Mouse (Mus musculus) hindbrain, embryonic 15.5 days (tissue): ENCODE results near the gene Ankrd65. TPM values are rescaled to one million over a fixed set of nuclear protein-coding genes. Genes with fewer than 3 reads are reported as not detected.
"Not testable (repeated sequence)": the region's sequence is repeated elsewhere in the genome, so short reads cannot be mapped to it uniquely, and the experiment has no call there.

Experiments
- ATAC-seq: fragments of 200-750 bp; cut with Nextera tagmentation; 2 replicates; pipeline ENCODE4 v1.8.0; 2017; ENCODE audit warnings: low read depth, moderate number of reproducible peaks, moderate TSS enrichment; ENCODE audit not compliant: low FRiP score
- H3K27ac ChIP-seq: fragments of 300-500 bp; sonication (generic); replicated peaks from 2 replicates; pipeline ENCODE4 v1.5.1; 2015; ENCODE audit warnings: mild to moderate bottlenecking, inconsistent platforms
- H3K27me3 ChIP-seq: fragments of 300-500 bp; sonication (generic); 2 replicates; pipeline ENCODE4 v1.6.1; 2015; ENCODE audit warnings: control low read depth, inconsistent platforms
- H3K36me3 ChIP-seq: fragments of 300-500 bp; sonication (generic); 2 replicates; pipeline ENCODE4 v1.6.1; 2015; ENCODE audit warnings: control low read depth, inconsistent platforms
- H3K4me1 ChIP-seq: fragments of 300-500 bp; sonication (generic); replicated peaks from 2 replicates; pipeline ENCODE4 v1.6.1; 2015; ENCODE audit warnings: control low read depth, inconsistent platforms
- H3K4me2 ChIP-seq: fragments of 300-500 bp; sonication (generic); 2 replicates; pipeline ENCODE4 v1.6.1; 2015; ENCODE audit warnings: moderate library complexity, mild to moderate bottlenecking, inconsistent platforms
- H3K4me3 ChIP-seq: fragments of 300-500 bp; sonication (generic); 2 replicates; pipeline ENCODE4 v1.5.1; 2015; ENCODE audit warnings: mild to moderate bottlenecking, inconsistent platforms
- H3K9ac ChIP-seq: fragments of 300-500 bp; sonication (generic); 2 replicates; pipeline ENCODE4 v1.6.1; 2015; ENCODE audit warnings: inconsistent platforms
- H3K9me3 ChIP-seq: fragments of 300-500 bp; sonication (generic); 2 replicates; pipeline ENCODE4 v1.6.1; 2016; ENCODE audit warnings: control low read depth, inconsistent platforms
- WGBS: fragments of 180-500 bp; shearing (Covaris S2); methylation state at CpG from one replicate; pipeline ENCODE4 v1.1.7; 2015; 5-methylcytosine and 5-hydroxymethylcytosine counted together
- polyA plus RNA-seq: library from polyadenylated mRNA; unstranded; fragments of >200 nt; fragmentation: Nextera tagmentation; extraction: Ambion mirVana; gene quantifications from 2 replicates; pipeline ENCODE4 v1.2.1, GENCODE M21; 2015

Gene Ankrd65
- polyA plus RNA-seq, 1 experiment from 2014 or later, result not detected

DNA sequence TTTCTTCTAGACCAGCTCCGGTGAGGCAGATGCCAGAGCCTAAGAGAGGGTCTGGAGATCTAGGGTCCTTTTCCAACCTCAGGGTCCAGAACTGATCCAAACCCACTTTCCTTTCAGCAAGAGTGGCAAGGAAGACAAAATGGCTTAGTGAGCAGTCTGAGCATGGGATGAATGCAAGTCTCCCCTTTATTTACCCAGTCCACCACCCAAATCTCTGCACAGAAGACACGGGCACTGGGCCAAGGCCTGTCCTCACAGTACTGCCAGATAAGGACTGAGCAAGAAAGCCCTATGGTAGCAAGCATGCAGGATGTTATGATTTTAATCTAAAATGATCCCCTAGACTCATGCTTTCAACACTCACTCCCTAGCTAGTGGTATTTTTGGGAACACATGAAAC is 12.4 kb upstream of the Ankrd65 start:
- peaks cover 30% of the 10 kb centered on the region for H3K4me1 ChIP-seq
- H3K4me3 ChIP-seq, result no peak overlapping the region
- no peak overlapping the region for H3K4me2 ChIP-seq
- peaks cover 4% of the 10 kb centered on the region for H3K27me3 ChIP-seq
- no peak overlapping the region for H3K9ac ChIP-seq
- 79% methylated on average over 2 of the region's 2 CpGs for WGBS
- H3K36me3 ChIP-seq, result no peaks in the 10 kb centered on the region
- H3K9me3 ChIP-seq, result no peaks in the 10 kb centered on the region
- ATAC-seq, result no peak
- H3K27ac ChIP-seq, result no peak overlapping the region

DNA sequence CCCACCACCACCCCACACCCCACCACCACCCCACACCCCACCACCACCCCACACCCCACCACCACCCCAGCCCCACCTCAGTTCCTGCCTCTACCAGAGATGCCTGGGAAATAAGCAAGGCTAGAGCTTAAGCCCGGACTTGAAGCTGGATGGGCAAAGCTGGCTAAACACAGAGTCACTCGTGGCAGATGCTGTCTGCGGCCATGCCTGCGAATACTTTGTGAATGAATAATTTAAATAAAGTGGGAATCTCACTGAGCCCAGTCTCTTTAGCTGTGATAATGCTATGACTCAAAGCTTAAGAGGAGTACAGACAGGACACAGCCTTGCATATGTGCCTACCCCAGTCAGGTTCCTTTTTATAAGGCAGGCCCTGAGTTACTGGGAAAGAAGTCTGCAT is 10.7 kb upstream of the Ankrd65 start:
- Histone ChIP-seq H3K27ac (no peak overlapping the region), H3K27me3 (no peaks in the 10 kb centered on the region), H3K4me1 (peaks cover 26% of the 10 kb centered on the region), H3K4me2 (no peak overlapping the region), H3K9me3 (no peaks in the 10 kb centered on the region), H3K4me3 (no peak overlapping the region), H3K36me3 (no peaks in the 10 kb centered on the region), H3K9ac (no peak overlapping the region)
- 83% methylated on average over 4 of the region's 4 CpGs for WGBS
- no peak for ATAC-seq

DNA sequence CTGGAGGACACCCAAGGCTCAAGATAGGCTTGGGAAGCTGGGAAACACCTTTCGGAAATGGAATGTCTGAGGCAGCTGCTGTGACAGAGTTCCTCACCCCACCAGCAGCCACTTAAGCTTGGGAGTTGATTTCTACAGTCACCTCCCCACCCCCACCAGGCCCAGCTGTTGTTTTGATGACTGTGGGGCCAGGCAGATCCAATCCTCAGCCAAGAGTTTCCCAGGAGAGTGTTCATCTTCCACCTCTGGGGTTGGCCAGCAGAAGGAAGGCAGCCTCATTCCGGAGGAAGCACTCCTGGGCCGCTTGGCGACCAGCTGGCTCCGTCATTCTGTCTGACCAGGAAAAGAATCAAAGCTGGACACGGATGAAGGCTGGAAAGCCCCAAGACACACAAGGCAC is 9.3 kb upstream of the Ankrd65 start:
- no peaks in the 10 kb centered on the region for H3K36me3 ChIP-seq
- no peak overlapping the region for H3K4me3 ChIP-seq
- no peak overlapping the region for H3K4me2 ChIP-seq
- H3K27ac ChIP-seq, result no peak overlapping the region
- ATAC-seq, result no peak
- no peak overlapping the region for H3K9ac ChIP-seq
- H3K27me3 ChIP-seq, result no peaks in the 10 kb centered on the region
- WGBS, result 29% methylated on average over 6 of the region's 6 CpGs
- H3K9me3 ChIP-seq, result no peaks in the 10 kb centered on the region
- H3K4me1 ChIP-seq, result peaks cover 20% of the 10 kb centered on the region

DNA sequence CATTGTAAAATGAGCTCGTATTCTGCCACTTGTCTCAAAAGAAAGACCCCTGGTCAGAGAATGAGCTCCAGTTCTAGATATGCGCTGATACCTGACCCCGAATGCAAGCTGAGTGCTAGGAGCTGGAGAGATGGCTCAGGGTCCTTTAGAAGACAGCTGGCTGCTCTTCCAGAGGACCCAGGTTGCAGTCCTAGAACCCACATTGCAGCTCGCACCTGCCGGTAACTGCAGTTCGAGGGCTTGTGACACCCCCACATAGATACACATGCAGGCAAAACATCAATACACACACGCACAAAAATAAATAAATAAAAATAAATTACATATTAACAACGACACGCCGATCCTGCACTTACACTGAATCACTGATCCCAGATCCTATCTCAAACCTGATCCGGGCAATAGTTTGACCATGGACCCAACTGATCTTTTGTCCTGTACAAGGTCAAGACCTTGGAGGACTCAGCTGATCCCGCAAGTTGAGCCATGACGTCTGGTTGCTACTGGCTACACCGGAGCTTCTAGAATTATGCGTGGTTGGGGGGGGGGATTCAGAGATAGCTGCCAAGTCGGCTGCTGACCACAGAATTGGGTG is 6.7 kb upstream of the Ankrd65 start:
- no peaks in the 10 kb centered on the region for H3K9me3 ChIP-seq
- peak overlapping the region; percentile 83 for H3K27ac ChIP-seq
- H3K36me3 ChIP-seq, result no peaks in the 10 kb centered on the region
- no peaks in the 10 kb centered on the region for H3K27me3 ChIP-seq
- H3K4me3 ChIP-seq, result peak overlapping the region; percentile 48
- H3K4me2 ChIP-seq, result peak overlapping the region; percentile 58
- H3K9ac ChIP-seq, result peak overlapping the region; percentile 59
- 36% methylated on average over 16 of the region's 16 CpGs for WGBS
- no peak for ATAC-seq
- peaks cover 18% of the 10 kb centered on the region for H3K4me1 ChIP-seq

DNA sequence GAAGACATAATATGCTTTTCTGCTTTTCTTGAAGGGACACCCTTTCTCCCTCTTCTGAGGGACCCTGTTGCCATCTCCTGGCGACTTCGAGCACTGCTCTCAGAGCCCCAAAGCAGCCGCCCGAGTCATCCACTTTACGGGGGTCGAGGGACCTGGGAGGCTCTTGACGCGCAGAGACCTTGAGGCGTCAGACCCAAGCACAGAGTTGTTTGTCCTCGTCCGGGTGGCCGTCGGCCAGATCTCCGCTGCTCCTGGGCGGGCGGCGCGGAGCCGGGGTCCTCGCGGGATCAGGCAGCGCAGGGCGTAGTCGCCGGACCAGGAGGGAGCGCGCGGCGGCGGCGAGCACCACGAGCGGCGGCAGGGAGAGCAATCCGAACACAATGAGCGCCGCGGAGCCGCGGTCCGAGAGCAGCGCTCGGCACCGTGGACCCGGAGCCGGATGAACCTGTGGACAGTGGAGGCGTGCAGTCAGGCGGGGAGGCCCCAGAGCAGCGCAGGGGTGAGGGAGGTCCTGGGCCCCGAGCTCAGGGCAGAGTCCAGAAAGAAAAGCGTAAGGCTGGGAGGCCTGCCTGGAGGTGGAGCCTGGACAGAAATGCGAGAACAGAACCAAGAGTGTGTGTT is 6.0 kb upstream of the Ankrd65 start:
- no peaks in the 10 kb centered on the region for H3K36me3 ChIP-seq
- under 1% methylated on average over 51 of the region's 52 CpGs for WGBS
- H3K9me3 ChIP-seq, result no peaks in the 10 kb centered on the region
- peak overlapping the region; percentile 59 for H3K9ac ChIP-seq
- peaks cover 18% of the 10 kb centered on the region for H3K4me1 ChIP-seq
- H3K4me3 ChIP-seq, result peak overlapping the region; percentile 48
- peak; percentile 86 for ATAC-seq
- H3K4me2 ChIP-seq, result peak overlapping the region; percentile 58
- no peaks in the 10 kb centered on the region for H3K27me3 ChIP-seq
- peak overlapping the region; percentile 83 for H3K27ac ChIP-seq

DNA sequence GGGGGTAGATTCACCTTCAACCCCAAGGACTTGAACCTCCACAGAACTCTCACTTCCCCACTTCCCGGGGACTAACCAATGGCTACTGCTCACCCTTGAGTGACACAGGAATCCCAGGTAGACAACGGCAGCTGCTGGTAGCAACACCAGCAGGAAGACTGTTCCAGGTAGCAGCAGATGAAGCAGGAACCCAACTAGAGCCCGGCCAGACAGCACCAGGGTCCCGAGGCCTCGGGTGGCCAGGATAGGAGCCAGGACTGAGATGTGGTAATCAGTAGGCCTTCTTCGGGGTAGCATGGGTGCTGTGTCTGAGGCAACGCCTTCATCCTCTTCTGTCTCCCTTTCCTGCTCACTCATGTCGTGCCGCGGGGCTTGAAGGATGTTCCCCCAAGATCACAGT is 5.0 kb upstream of the Ankrd65 start:
- 87% methylated on average over 10 of the region's 10 CpGs for WGBS
- Histone ChIP-seq H3K4me3 (no peak overlapping the region), H3K9me3 (no peaks in the 10 kb centered on the region), H3K4me1 (peaks cover 18% of the 10 kb centered on the region), H3K27me3 (no peaks in the 10 kb centered on the region), H3K36me3 (no peaks in the 10 kb centered on the region), H3K4me2 (no peak overlapping the region), H3K9ac (0 out of 2 replicates have a peak overlapping the region, but pooled peaks have one; percentile 10), H3K27ac (no peak overlapping the region)
- no peak for ATAC-seq

DNA sequence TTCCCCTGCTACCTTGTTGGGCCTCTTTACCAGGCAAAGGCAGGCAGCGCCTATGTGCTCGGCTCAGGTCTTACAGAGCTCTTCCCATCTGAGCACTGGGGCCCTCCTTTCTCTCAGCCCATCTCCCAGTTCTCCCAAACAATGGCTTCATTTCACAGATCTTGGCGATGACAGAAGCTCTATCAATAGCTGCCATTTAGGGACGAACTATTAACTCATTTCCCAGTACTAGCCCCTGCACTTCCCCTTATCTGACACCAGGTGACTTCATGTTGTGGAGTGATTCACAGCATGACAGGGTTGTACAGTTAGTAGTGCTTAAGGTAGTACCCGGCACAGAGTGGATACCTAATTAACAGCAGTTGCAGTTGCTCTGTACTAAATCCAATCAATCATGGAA is 4.4 kb upstream of the Ankrd65 start, which contains the start of gene Tmem88b:
Gene Tmem88b (minus strand): TSS at position 56 of the 400 bp plus-strand sequence.
- no peak for ATAC-seq
- H3K9me3 ChIP-seq, result no peaks in the 10 kb centered on the region
- peak within 1 kb of the TSS; percentile 48 for H3K4me3 ChIP-seq
- 71% methylated on average over 5 of the region's 5 CpGs for WGBS
- H3K9ac ChIP-seq, result 0 out of 2 replicates have a peak within 1 kb of the TSS, but pooled peaks have one; percentile 10
- no peak within 1 kb of the TSS for H3K27ac ChIP-seq
- peaks cover 18% of the 10 kb centered on the region for H3K4me1 ChIP-seq
- no peaks in the 10 kb centered on the region for H3K27me3 ChIP-seq
- H3K4me2 ChIP-seq, result peak within 1 kb of the TSS; percentile 58
- no peaks in the 10 kb centered on the region for H3K36me3 ChIP-seq

DNA sequence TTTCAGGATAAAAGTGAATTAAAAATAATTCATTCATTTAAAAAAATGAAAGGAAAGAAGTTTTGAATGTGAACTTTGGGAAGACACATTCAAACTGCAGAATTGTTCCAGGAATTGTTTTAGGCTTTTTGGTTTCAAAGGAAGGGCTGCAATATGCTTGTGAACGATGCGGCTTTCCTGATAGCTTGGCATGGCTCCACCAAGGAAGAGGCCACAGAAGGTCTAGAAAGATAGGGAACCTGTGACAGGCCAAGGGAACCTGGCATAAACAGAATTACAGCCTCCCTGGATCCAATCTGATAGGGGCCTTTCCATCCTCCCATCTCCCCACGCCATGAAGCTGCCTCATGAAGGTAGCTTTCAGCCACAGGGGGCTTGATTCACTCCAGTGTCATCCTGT is 1.9 kb upstream of the Ankrd65 start:
- Histone ChIP-seq H3K9ac (no peak overlapping the region), H3K4me1 (peaks cover 13% of the 10 kb centered on the region), H3K9me3 (no peaks in the 10 kb centered on the region), H3K27ac (no peak overlapping the region), H3K4me3 (no peak overlapping the region), H3K4me2 (no peak overlapping the region), H3K36me3 (no peaks in the 10 kb centered on the region), H3K27me3 (no peaks in the 10 kb centered on the region)
- 72% methylated on average over 3 of the region's 3 CpGs for WGBS
- no peak for ATAC-seq

DNA sequence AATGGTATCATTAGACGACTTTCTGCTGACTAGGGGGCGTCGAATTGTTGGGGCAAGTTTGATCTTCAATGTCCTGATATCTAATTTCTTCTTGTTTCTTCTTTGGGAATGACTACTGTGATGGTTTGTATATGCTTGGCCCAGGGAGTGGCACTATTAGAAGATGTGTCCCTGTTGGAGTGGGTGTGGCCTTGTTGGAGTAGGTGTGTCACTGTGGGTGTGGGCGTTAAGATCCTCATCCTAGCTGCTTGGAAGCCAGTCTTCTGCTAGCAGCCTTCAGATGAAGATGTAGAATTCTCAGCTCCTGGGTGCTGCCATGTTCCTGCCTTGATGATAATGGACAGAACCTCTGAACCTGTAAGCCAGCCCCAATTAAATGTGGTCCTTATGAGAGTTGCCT is 1.4 kb upstream of the Ankrd65 start:
- ATAC-seq, H3K4me1 ChIP-seq, H3K27ac ChIP-seq, H3K9me3 ChIP-seq, H3K36me3 ChIP-seq, H3K27me3 ChIP-seq, H3K9ac ChIP-seq, H3K4me3 ChIP-seq, H3K4me2 ChIP-seq: not testable (repeated sequence)
- WGBS, result 83% methylated on average over 4 of the region's 4 CpGs

DNA sequence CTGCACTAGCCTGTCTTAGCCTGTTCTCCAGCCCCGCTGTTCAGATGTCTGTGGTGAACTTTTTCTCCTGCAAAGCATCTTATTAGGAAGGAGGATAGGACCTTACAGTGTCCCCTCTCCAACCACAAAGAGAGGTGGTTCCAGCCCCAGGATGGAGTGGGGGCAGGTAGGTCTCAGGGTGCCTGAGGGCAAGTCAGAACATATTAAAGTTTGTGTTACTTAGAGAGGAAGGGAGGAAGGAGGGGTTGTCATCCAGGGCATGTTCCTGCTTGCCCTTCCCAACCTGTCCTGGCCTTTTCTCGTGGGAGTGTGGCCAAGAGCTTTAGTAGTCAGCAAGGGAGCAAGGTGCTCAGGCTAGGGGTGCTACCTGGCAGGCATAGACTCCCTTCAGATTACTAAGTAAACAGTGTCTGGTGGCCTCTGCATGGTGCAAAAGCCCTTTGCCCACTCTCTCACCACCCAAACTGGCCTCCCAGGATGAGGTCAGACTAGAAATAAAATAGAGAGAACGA is 467 bp downstream of the Ankrd65 start:
- no peak for ATAC-seq
- 68% methylated on average over 3 of the region's 3 CpGs for WGBS
- no peak overlapping the region for H3K4me3 ChIP-seq
- H3K36me3 ChIP-seq, result no peaks in the 10 kb centered on the region
- no peak overlapping the region for H3K27ac ChIP-seq
- H3K9ac ChIP-seq, result no peak overlapping the region
- no peaks in the 10 kb centered on the region for H3K4me1 ChIP-seq
- no peak overlapping the region for H3K4me2 ChIP-seq
- H3K9me3 ChIP-seq, result no peaks in the 10 kb centered on the region
- no peaks in the 10 kb centered on the region for H3K27me3 ChIP-seq

DNA sequence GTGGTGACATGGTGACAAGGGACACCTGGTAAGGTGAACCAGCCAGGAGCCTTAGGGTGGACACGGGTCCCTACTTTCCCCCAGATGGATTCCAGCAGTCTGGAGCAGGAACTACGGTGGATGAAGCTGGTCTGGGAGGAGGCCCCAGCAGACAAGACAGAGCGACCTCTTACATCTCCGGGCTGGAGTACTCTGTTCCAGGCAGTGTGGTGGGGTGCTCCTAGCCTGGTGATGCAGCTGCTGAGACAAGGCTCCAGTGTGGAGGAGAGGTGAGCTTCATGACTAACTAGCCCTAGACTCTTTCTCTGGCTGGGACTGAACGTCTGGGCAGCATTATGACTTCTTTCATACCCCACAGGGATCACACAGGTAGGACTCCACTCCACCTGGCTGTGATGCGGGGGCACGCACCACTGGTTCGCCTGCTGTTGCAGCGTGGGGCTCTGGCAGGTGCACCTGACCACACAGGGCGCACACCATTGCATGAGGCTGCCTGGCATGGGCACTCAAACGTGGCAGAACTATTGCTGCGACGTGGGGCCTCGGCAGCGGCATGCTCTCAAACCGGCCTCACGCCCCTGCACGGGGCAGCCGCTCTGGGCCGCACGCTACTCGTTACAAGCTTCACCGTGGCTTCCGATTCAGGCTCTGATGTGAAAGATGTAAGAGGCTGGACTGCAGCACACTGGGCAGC is 1.1 kb downstream of the Ankrd65 start:
- Histone ChIP-seq H3K27ac (no peak overlapping the region), H3K4me2 (no peak overlapping the region), H3K4me3 (no peak overlapping the region), H3K4me1 (no peaks in the 10 kb centered on the region), H3K9me3 (no peaks in the 10 kb centered on the region), H3K9ac (no peak overlapping the region), H3K36me3 (no peaks in the 10 kb centered on the region), H3K27me3 (no peaks in the 10 kb centered on the region)
- no peak for ATAC-seq
- 72% methylated on average over 24 of the region's 24 CpGs for WGBS

DNA sequence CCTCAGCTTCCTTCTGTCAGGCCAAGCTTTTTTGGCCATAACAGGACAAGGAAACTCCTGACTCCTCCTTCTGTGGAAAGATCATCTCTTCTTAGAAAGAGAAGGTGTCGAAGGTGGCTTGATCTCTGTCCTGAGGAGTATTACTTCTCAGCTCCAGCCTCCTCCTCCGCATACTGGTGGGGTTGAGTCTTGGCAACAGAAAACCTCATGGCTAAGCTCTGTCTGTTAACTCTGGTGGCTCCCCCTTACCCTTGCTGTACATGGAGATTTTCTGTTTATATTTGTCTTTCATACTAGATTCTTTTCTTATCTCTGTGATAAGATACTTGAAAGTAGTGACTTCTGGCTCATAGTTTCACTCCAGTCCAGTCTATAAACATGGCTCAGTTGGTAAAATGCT is 3.5 kb downstream of the Ankrd65 start:
- H3K9me3 ChIP-seq, result no peaks in the 10 kb centered on the region
- ATAC-seq, result no peak
- no peak overlapping the region for H3K4me3 ChIP-seq
- 81% methylated on average over 2 of the region's 2 CpGs for WGBS
- no peaks in the 10 kb centered on the region for H3K27me3 ChIP-seq
- no peak overlapping the region for H3K9ac ChIP-seq
- H3K27ac ChIP-seq, result no peak overlapping the region
- H3K4me1 ChIP-seq, result no peaks in the 10 kb centered on the region
- H3K36me3 ChIP-seq, result no peaks in the 10 kb centered on the region
- H3K4me2 ChIP-seq, result no peak overlapping the region
